10 mouse cellular contexts compared by ENCODE assay signal in the genomic region with DNA sequence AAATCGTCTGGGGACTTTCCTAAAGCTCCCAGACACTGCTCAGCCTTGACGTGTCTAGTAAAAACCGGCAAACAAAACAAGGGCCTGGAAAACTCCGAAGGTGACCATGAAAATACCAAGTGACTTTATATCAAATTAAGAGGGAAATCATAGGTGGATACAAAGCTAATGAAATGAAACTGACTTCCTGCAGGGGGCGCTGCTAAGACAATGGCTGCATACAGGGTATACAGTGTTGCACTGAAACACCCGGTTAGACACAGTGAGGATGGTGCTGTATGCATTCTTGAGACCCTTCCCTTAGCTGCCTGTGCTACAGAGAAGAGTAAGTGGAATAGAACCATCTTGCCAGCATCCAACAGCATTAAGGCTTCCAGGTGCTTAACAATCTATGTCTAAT.
DNase-seq lines count a peak whose midpoint lies in the region; ATAC-seq and TF ChIP-seq lines count a peak whose summit lies in the region.
"Had no signal": no experiment of that assay in that cellular context is flagged by ENCODE, and none has a peak within 500 bp of the region (broad histone marks: within the 10 kb centered on the region; RNA-seq: fewer than 3 reads in every experiment).

No protein-coding gene starts in this region.

- H3K4me2 ChIP-seq in hindbrain, embryonic 13.5 days, result no peak overlapping the region
- H3K4me2 ChIP-seq: embryonic facial prominence, embryonic 12.5 days had no signal

- no peak overlapping the region for H3K4me3 ChIP-seq in kidney, adult 2 months (ENCODE audit: insufficient read depth, low read depth, low read length)
- no peak overlapping the region for H3K4me3 ChIP-seq in hindbrain, embryonic 13.5 days
- H3K4me3 ChIP-seq: embryonic facial prominence, embryonic 12.5 days had no signal

- no peak for TF ChIP-seq POLR2A in kidney, adult 2 months (IDR thresholded peaks at IDR 0.05; ENCODE audit: low read depth, low read length)

- H3K36me3 ChIP-seq in kidney, adult 2 months (ENCODE audit: control insufficient read depth, insufficient read depth, low read length), result no peaks in the 10 kb centered on the region
- no peaks in the 10 kb centered on the region for H3K36me3 ChIP-seq in hindbrain, embryonic 13.5 days
- H3K36me3 ChIP-seq: embryonic facial prominence, embryonic 12.5 days had no signal

- peak; percentile 28 for DNase-seq in adrenal gland, postnatal 10 days
- DNase-seq in adrenal gland, adult 8-10 months, result no peak
- no peak for DNase-seq in kidney, adult 2 months
- no peak for DNase-seq in kidney, adult 18-20 months
- peak; percentile 29 for DNase-seq in right cerebral cortex, postnatal 4 days
- no peak for DNase-seq in right cerebral cortex, postnatal 36 days (ENCODE audit: low spot score in 2 of 2)
- no peak for DNase-seq in spleen, adult 12 weeks (ENCODE audit: low spot score)
- DNase-seq: gastrocnemius, postnatal 36 days had no signal

- H3K9ac ChIP-seq in hindbrain, embryonic 13.5 days, result no peak overlapping the region
- H3K9ac ChIP-seq: embryonic facial prominence, embryonic 12.5 days had no signal

- H3K4me1 ChIP-seq in kidney, adult 2 months (ENCODE audit: control insufficient read depth, insufficient read depth, low read length), result no peaks in the 10 kb centered on the region; the same call in 1 of the 2 replicates
- H3K4me1 ChIP-seq in hindbrain, embryonic 13.5 days (replicated peaks), result peaks cover 10% of the 10 kb centered on the region
- H3K4me1 ChIP-seq: embryonic facial prominence, embryonic 12.5 days had no signal

- H3K9me3 ChIP-seq in hindbrain, embryonic 13.5 days, result no peaks in the 10 kb centered on the region
- H3K9me3 ChIP-seq: embryonic facial prominence, embryonic 12.5 days had no signal

- no peak overlapping the region for H3K27ac ChIP-seq in kidney, adult 2 months (ENCODE audit: insufficient read depth, low read depth, low read length)
- no peak overlapping the region for H3K27ac ChIP-seq in hindbrain, embryonic 13.5 days
- H3K27ac ChIP-seq: embryonic facial prominence, embryonic 12.5 days had no signal

- H3K27me3 ChIP-seq in kidney, adult 2 months (replicated peaks; ENCODE audit: control insufficient read depth, insufficient read depth, low read length), result no peaks in the 10 kb centered on the region
- no peaks in the 10 kb centered on the region for H3K27me3 ChIP-seq in hindbrain, embryonic 13.5 days
- H3K27me3 ChIP-seq: embryonic facial prominence, embryonic 12.5 days had no signal

- peak; percentile 37; the same call in 1 of the 2 replicates for TF ChIP-seq CTCF in kidney, adult 2 months (conservative IDR thresholded peaks at IDR 0.05; ENCODE audit: insufficient read depth, insufficient read length, low read depth, low read length)

- ATAC-seq in hindbrain, embryonic 13.5 days (ENCODE audit: low FRiP score), result no peak

- WGBS in kidney, adult 2 months, result 55% methylated on average over 6 of the region's 6 CpGs
- 62% methylated on average over 6 of the region's 6 CpGs for WGBS in hindbrain, embryonic 13.5 days

Comparison
In these comparisons a context has a peak if more than half of its experiments do, and no peak if none do; other contexts are left out.
1. DNase-seq: peak in adrenal gland, postnatal 10 days (single experiment) and right cerebral cortex, postnatal 4 days (single experiment); none in adrenal gland, adult 8-10 months (single experiment), kidney, adult 2 months (single experiment), kidney, adult 18-20 months (single experiment), right cerebral cortex, postnatal 36 days (0 of 2) and spleen, adult 12 weeks (single experiment).